Mouse (Mus musculus) spleen, postnatal 36 days (tissue): ENCODE data around the gene Wdr1.

Experiments used
- DNase-seq, 2 experiments: peaks; one replicate each; pipeline ENCODE4 v3.0.0; 2022; ENCODE audit warnings: low spot score in 2 of 2, mixed read lengths in 1 of 2

Wdr1 gene

GRCm38 (mm10) chr5:38544423-38545415 lies 18.3 kb downstream of the Wdr1 start:
- no peak for DNase-seq

- no peak for DNase-seq
Observed at GRCm38 (mm10) chr5:38543496-38544217, 19.4 kb downstream of the Wdr1 start.

DNA sequence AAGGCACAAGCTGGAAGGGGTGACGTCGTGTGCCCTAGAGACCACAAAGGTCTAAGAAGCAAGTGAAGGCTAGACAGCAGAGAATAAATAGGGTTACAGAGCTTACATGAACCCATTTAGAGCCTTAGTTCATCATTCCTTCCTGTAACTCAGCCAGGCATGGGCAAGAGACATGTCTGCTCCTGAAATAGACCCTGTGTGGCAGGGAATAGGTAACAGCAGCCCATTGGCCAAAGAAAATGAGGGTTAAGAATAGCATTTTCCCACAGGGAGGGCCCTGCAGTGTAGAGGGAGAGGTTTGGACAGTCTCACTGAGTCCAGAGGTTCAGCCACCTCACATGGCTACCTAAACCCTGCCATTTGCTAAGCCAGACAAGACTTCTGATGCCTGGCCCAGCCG lies 21.3 kb downstream of the Wdr1 start:
- no peak for DNase-seq

- no peak for DNase-seq
Observed at GRCm38 (mm10) chr5:38540898-38541297, 22.1 kb downstream of the Wdr1 start.

DNA sequence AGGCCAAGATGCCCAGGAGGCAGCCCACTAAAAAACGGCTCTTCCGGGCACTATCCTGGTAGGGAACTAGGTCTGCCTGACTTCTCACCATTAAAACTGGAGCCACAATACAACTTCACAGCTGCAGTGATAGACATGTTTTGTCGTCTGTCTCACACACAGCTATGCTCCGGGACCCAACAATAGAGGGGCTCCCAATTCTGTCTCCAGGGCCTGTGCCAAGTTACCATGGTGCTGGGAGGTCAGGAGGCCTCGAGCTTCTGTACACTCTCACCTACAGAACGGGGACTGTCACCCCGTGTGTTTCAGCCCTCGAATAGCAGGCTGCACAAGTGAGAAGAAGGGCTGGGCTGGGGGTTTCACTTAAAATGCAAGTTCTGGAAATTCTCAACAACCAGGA lies 24.5 kb downstream of the Wdr1 start:
- DNase-seq, result no peak

DNA sequence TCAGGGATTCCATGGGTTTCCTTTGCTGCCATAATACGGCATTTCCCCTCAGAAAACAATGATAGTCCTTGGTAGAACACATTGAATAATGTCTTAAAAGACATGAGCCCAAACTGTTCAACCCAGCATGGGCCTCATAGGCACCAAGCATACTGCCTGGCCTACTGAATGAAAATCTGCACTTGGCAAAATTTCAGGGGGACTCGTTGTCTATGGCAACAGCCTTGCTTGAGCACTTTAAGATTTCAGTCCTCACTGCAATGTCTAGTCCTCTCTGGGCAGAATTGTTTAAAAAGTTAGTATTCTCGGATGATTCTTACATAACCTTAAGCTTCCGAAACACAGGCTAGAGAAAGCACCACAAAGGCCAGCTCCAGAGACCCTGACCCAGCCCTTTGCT lies 25.2 kb downstream of the Wdr1 start:
- no peak for DNase-seq

- no peak for DNase-seq
Observed at GRCm38 (mm10) chr5:38536822-38537221, 26.2 kb downstream of the Wdr1 start.

DNA sequence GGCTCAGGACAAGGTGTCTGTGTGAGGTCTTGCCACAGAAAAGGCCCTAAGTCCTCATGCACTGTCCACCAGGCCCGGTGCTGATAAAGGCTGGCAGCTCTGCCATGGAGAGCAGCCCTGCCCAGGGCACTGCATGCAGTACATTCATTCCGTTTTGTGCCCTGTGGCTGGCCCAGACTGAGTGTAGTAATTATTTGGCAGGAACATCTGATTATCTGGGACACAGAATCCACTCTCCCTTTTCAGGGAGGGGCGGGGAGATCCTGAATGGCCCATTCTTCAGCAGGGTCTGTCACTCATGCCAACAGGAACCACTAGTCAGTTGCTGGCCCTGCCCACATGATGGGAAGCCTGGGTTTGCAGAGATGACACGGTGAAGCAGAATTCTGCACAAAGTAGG lies 30.9 kb downstream of the Wdr1 start:
- no peak for DNase-seq

DNA sequence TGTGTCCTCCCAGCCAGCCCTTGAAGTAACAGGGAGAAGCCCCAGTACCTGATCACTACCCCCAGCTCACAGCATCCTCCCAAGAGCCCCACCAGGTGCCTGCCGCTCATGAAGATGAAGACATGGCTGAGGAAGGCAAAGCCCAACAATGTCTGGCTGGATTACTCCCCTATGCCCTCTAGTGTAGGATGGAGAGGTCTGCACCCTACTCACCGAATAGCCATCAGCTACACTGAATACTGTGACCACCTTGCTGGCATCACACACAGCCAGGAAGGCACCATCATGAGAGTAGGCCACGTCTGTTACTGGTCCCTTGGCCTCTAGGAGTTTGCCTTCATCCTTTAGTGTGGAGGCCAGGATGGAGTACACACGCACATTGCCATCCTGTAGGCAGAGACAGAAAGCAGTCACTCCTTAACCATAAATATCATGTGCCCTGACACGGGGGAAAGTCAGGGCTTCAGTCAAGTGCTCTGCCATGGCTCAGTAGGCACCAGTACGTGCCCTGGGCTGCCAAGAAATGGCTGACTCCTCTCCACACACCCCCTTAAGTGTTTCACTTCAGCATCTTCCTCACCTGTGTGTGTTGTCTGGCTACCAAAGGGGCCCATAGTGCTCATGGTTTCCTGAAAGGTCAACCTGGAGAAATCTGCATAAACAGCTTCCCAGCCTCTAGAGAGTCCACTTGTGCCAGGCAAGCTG lies 33.1 kb downstream of the Wdr1 start:
- no peak for DNase-seq

DNA sequence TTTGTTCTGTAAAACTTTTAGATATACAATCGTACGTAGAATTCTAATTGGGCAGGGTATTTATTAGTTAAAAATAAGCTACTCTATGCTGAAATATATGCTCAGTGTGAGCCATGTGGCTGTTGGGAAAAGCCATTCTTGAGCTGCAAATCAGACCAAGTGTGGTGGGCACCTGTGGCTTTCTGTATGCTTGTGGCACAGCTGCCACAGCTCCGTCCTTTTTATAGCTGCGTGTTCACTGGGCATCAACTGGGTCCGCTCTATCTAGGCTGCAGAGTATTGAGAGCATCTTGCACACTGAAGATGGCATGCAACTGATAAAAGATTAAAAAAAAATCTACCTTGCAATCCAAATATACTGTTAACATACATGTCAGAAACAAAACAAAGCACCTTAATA lies 40.0 kb downstream of the Wdr1 start:
- no peak for DNase-seq

DNA sequence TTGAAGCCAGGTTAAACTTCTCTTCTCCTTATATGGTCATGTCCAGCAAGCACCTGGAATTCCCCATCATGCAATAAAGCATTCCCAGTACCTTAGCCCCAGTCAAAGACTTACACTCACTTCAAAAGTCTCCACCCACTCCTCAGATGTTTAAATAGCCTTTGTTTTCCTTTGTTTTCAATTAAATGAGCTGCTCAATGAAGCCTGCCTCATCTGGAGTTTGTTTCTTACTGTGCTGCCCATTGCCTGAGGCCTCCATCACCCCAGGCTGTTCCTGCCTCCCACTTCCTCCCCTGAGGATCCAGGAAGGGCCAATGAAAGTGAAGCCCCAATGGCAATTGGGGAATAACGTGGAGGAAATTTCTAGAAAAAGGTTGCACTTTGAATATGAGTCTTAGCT lies 42.2 kb downstream of the Wdr1 start:
- DNase-seq, result no peak

DNA sequence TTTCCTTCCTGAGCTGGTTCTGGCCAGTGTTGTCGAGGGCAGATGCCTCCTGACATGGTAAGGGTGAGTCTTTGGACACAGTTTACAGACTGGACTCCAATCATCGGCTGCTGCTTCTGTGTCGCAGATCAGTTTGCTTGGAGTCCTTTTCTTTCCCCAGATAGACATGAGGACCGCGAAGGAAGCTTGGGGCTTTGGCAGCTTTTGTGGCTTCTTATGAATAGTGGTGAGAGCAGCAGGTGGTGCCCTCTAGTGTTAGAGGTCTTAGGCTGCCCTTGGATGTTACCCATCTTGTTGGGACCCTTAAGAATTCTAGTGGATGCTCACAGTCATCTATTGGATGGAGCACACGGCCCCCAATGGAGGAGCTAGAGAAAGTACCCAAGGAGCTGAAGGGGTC lies 46.8 kb downstream of the Wdr1 start:
- DNase-seq, result peak; percentile 16 to 31

- no peak for DNase-seq
Observed at GRCm38 (mm10) chr5:38512991-38513390, 50.0 kb downstream of the Wdr1 start.

GRCm38 (mm10) chr5:38509568-38509967 lies 53.5 kb downstream of the Wdr1 start:
- no peak for DNase-seq

GRCm38 (mm10) chr5:38505435-38505765 lies 57.6 kb downstream of the Wdr1 start:
- DNase-seq, result no peak

DNA sequence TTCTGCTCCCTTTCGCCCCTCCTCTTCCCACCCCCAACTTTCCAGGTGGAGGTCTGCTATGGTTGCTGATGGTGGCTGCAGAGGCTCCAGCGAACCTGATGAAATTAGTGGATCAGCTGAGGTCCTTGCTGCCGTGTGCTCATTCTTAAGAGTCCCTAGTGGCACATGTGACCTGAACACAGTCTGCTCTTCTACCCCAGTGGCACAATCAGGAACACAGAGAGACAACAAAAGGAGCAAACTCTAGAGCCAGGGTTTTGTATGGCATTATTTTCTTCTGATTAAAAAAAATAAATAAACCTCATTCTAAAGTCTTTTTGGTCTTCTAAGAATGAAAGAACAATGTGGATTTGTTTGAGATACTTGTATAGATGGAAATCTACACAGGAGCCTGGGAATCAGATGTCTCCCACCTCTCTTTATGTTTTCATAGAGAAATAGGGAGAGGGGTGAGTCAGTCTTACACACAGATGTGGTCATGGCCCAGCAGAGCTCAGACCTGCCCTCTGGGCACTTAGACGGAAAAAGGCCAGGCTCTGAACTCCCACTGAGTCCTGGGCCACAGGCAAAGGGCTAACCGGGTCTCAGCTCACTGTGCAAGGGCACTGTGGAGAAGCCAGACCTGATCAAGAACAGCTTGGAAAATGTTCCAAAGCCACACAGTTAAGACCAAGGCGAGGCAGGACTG lies 58.1 kb downstream of the Wdr1 start:
- no peak for DNase-seq

GRCm38 (mm10) chr5:38504116-38504515 lies 58.9 kb downstream of the Wdr1 start:
- no peak for DNase-seq

- DNase-seq, result no peak
Observed at GRCm38 (mm10) chr5:38502992-38503391, 60.0 kb downstream of the Wdr1 start, which contains the start of gene Slc2a9. Slc2a9 (minus strand) TSS chr5:38503143.

- DNase-seq, result no peak
Observed at GRCm38 (mm10) chr5:38500043-38500442, 63.0 kb downstream of the Wdr1 start.

GRCm38 (mm10) chr5:38499316-38499811 lies 63.7 kb downstream of the Wdr1 start:
- no peak for DNase-seq

DNA sequence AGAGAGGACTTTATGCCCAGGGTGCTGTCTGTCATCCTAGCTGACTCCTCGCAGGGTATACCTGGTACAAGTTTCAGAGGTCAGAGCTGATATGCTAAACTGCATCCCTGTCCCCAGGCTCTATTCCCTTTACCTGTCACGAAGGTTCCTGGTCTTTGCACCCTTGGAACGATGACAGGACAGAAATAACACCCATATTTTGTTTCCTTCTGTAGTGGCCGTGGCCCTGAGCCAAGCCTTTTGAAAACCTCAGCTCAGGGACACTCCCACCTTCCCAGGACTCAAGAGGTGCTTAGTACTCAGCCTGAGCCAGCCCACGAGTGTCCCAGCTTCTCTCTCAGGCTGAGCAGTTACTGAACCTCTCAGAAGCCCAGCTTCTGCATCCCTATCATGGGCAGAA lies 64.5 kb downstream of the Wdr1 start:
- DNase-seq, result no peak
